Mouse (Mus musculus): ENCODE measurements around the gene Vwce.

DNA sequence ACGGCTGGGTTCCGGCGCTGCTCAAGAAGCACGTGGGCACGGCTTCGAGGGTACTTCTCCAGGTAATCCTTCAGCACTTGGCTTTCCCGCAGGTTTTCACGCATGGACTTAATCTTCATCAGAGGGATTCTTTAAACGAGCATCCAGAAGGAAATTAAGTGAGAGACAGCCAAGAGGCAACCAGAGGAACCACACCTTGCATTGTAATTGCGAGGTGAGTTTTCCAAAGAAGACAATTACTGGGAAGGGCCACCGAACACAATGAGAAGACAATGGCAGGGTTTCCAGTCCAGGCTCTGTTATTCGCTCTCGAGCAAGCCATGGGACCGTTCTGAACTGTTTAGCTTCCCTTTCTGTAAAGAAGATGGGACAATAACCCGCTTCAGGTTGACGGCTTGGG is 42.6 kb downstream of the Vwce start:
- TF ChIP-seq POLR2A (IDR thresholded peaks at IDR 0.05; ENCODE audit: borderline replicate concordance, low read depth, low read length) (no peak), CTCF (IDR thresholded peaks at IDR 0.05; ENCODE audit: low read depth, low read length) (no peak)
